Mouse (Mus musculus) layer of hippocampus, postnatal 10 days (tissue): Measurements from ENCODE around the gene Hebp2. TPM values are rescaled to one million over a fixed set of nuclear protein-coding genes. Genes with fewer than 3 reads are reported as not detected.

ENCODE experiments used
- DNase-seq, 2 experiments: peaks; one replicate each; pipeline ENCODE4 v3.0.0; 2021; ENCODE audit warnings: low spot score in 2 of 2
- total RNA-seq, 2 experiments: library from RNA; stranded (reverse); gene quantifications; 2 replicates each; pipeline ENCODE4 v1.2.3; 2021

The Hebp2 gene
- total RNA-seq, 2 experiments from 2014 or later, result 3.1 to 3.6 TPM

DNA sequence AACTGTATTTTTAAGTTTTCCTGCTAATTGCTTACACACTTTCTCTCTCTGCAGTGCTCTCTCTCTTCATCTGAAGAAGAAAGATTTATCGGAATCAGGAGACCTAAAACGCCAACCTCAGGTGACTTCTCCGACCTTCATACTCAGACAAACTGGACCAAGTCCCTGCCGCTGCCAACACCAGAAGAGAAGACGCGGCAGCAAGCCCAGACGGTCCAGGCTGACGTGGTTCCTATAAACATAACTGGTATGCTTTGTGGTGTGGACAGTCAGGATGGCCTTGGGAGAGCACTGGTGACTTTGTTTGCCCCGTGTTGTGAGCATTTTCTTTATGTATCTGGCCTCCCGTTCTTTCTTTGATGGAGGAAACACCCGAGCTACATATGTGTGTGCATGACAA is 34.4 kb downstream of the Hebp2 start:
- no peak for DNase-seq

DNA sequence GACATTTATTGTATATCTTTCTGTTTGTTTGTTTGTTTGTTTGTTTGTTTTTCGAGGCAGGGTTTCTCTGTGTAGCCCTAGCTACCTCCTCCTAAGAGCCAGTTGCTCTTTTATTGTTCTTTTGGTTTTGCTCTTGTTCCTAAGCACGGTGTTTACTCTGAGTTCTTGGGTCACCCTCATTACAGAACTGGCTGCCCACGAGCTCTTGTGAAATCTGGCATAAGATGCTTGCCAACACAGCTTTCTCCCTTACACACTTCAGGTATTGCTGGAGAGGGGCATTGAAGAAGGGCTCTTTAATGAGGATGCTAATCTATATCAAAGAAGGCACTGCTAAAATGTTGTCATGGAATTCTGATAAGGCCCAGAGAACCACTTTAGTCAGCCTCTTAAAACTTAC is 35.2 kb downstream of the Hebp2 start:
- DNase-seq, result no peak

DNA sequence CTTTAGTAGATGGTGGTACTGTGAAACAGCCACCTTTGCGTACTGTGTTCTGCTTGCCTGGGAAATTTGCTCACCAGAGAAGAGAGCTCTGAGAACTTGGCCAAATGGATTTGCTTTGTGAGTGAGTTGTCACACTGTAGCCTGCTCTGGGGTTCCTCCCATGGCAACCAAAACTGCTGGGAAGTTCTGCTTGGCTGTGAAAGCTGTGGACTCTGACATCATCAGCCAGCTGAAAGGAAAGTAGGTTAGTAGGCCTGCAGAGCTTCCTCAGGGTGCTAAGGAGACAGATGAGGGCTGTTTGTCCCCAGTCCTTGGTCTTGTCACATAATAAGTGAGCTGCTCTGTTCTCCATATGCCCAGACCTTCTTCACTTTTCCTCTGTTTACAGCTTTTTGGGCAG is 37.3 kb downstream of the Hebp2 start:
- DNase-seq, result peak; percentile 43 to 53

DNA sequence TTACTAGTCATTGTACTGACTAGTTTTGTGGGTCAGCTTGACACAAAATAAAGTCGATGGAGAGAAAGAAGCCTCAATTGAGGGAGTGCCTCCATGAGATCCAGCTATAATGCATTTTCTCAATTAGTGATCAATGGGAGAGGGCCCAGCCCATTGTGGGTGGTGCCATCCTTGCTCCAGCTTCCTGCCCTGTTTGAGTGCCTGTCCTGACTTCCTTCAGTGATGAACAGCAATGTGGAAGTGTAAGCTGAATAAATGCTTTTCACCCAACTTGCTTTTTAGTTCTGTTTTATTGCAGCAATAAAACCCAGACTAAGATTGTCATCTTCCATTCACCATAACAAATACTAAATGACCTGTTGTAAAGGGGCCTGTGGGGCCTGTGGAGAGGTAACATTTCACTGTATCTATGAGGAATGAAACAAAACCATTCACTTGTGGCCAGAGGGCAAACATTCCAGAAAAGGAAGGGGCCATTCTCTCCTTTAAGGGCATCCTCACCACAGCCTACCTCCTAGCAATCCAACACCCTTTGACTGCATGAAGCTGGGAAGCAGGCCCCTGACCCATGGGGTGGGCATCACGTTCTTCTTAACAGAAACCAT is 37.9 kb downstream of the Hebp2 start:
- no peak for DNase-seq

DNA sequence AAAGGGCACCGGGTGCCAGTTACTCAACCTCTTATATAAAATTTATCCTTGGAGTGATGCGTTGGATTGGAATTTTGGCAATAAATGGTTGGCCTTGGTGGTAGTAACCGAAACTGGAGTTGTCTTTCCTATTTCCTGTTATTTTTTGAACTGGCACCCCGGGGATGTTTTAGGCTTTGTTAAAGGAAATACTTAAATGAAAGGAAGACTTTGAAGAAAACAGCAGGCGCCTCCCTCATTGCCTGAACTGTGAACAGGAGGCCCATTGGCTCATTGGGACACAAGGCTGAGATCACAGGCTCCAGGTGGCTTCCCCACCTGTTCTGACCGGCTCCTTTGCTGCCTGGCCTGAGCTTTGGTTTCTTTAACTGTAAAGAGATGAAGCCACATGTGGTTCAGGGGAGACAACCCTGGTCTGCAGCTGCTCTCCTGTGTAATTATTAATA is 39.4 kb downstream of the Hebp2 start:
- DNase-seq, result no peak

DNA sequence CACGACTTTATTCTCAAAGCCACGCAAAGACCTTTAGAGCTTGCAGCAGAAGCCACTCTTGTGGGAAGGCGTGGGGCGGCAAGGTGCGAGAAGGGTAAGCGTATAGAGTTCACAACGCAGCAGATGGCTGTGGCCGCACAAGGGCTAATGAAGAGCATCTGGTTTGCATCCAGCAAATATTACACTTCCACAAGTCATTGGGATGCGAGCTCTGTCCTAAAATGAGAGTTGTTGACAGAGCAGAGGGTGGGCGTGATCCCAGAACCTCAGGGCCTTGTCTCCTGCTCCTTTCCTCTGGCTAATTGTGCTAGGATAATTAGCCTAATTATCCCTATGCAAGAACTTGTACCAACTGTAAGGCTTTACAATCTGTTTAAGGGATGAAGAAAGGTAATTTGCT is 40.2 kb downstream of the Hebp2 start:
- DNase-seq, result no peak

DNA sequence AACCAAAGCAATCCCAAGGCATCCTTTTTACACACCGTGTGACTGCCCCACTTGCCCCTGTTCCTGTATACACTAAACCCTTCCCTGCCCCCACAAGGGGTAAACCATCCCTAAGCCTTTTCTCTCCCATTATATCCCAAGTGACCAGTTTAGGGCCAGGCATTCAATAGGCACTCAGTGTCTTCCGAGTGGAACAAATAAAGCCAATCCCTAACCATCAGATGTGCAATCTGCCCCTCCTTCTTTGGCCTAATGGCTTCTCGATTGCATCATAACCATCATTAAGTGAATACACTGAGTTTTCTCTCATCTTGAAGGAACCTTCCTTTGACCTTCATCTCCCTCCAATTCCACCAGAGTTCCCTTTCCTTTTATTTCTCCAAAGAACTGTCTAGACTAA is 43.9 kb downstream of the Hebp2 start:
- DNase-seq, result no peak

DNA sequence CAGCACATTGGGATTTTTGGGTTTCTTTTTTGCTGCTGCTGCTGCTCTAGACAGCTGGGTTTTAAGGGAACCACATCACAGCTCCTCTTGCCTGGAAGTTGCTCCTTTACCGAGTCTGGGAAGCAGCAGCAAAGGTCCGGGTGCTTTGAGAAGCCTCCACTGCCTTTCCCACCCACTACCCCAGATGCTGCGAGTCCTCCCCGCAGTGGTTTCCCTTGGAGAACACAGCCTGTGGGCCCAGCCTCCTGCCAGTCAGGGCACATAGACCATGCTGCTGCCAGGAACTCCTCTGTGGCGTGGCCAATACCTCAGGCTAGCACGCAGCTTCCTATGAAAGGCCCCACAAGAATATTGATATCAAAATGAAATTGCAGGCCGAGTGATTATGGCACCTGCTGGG is 48.8 kb downstream of the Hebp2 start:
- no peak for DNase-seq

DNA sequence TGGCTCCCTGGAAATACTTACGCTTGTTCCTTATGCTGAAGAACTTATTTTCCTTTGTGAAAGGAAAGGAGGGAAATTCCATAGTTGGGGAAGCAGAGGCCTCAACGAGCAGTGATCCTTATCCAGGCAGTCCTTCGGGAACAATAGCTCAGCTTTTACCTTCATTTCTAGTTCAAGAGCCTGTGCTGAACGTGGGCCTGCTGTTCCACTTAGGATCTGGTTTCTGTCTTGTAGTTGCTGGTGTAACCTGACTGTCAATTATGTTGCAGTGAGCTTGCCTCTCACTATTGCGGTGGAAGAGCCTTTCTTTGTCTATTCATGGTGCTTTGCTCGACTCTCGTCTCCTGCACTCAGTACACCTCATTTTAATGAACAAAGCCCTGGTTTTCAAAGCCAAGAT is 51.6 kb downstream of the Hebp2 start:
- no peak for DNase-seq

DNA sequence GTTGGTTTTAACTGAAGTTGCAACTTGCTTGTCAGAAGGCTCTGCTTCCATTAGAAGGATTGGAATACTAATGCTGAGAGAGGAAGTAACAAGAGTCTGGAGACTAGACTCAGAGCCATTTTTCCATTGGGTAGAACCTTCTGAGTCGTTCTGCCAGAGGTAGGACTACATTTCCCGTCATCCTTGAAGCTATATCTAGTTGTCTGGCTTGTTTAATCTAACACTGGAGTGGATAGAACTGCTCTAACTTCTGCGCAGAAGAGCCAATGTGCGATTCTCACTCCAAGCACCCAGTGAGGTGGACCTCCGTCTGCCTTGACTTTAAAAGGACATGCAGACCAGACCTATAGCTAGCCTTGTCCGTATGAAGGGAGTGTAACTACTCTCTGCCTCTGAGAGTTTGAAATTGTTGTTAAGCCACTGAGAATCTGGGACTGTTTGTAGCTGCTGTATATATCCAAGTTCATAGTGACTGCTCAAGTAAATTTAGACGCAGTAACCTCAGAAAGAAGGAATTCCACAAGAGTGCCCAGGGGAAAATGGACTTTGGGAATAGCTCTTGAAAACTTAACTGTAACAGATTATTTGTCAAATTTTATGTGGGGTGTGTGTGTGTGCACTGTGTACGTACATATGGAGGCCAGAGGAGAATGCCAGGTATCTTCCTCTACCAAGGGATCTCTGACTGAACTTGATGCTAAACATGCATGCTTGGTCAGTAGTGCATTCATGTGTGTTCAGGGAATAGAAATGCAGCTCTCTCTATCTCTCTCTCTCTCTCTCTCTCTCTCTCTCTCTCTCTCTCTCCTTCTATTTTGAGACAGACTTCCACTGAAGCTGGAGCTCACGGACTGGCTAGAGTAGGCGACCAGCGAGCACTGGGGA is 52.6 kb downstream of the Hebp2 start:
- DNase-seq, result no peak

DNA sequence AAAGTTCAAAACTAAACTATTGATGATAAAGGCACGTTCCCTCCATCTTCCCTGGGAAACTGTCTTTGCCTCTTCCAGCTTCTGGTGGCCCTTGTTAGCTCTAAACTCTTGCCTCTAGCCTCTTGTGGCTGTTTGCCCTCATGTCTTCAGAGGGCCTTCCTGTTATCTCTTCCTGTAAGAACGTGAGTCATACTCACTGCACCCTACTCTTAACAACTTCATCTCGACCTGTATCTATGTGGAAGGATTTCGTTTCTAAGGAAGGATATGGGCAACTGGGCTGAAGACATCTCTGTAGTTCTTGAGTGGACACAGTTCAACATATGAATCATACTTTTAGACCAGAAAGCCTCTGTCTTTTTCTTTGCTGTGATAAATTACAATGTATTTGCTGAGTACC is 53.9 kb downstream of the Hebp2 start:
- DNase-seq, result no peak

DNA sequence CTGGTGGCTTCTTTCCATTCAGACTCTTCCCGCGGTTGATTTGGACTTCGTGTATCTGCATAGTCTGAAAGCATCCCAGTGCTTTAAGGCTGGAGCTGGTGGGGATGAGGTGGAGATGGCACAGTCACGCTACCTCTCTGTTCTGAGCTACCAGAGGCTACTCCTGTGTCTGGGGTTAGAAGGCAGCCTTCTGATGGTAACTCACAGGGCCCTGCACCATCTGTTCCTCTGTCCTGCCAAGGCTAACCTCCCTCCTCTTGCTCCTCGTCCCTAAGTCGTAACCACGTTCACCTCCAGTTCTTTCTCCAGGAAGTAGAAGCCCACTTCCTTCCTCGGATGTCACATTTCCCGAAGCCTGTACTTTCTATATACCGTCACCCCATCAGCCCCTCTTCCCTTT is 55.9 kb downstream of the Hebp2 start:
- no peak for DNase-seq

Other genes starting within 250 kb of the Hebp2 start
- gene Nhsl1, start 227.1 kb downstream of the Hebp2 start, total RNA-seq, result 10 to 100 TPM; 62.0 to 66.6 TPM
- gene Arfgef3, start 197.9 kb upstream of the Hebp2 start, total RNA-seq, result 10 to 100 TPM; 79.3 to 80.2 TPM
- gene Gm4922, start 240.7 kb upstream of the Hebp2 start, total RNA-seq, result not detected